Comparison of ENCODE assay signal across 8 mouse cellular contexts in genomic region chrX:57052848-57053173, GRCm38 (mm10). TPM values are rescaled to one million over a fixed set of nuclear protein-coding genes. Genes with fewer than 3 reads are reported as not detected.
DNase-seq lines count a peak whose midpoint lies in the region; ATAC-seq and TF ChIP-seq lines count a peak whose summit lies in the region.

No protein-coding gene starts in this region.

- dilution Hi-C loops in CH12.LX (cut with MboI; ENCODE audit: extremely low pct_ligation_motif_present, extremely low pct_unique_long_range_greater_than_20kb, low sequenced_read_pairs) = no loop called here

- H3K79me2 ChIP-seq in CH12.LX (replicated peaks; ENCODE audit: control insufficient read depth, extremely low read depth, insufficient read depth, poor library complexity, severe bottlenecking) = peaks cover 4% of the 10 kb centered on the region; the same call in 1 of the 2 replicates

- ATAC-seq in forebrain, embryonic 13.5 days = peak; percentile 78
- ATAC-seq in liver, embryonic 15.5 days (ENCODE audit: insufficient read depth) = peak; percentile 9; the same call in 1 of the 2 replicates

- peaks cover 0 to 16% of the 10 kb centered on the region in 2 experiments for H3K36me3 ChIP-seq in CH12.LX (replicated peaks in 1 of 2; ENCODE audit: control insufficient read depth in 1 of 2, insufficient read depth in 1 of 2, low read length in 1 of 2)
- H3K36me3 ChIP-seq in forebrain, embryonic 13.5 days (ENCODE audit: poor library complexity, severe bottlenecking) = peaks cover 10% of the 10 kb centered on the region; the same call in 1 of the 2 replicates
- peaks cover 10% of the 10 kb centered on the region for H3K36me3 ChIP-seq in liver, embryonic 15.5 days (replicated peaks)

- TF ChIP-seq EP300 in CH12.LX (IDR thresholded peaks at IDR 0.05; ENCODE audit: low read length) = no peak

- DNase-seq in gastrocnemius, adult 2 months = no peak
- no peak for DNase-seq in gastrocnemius, postnatal 36 days
- no peak for DNase-seq in CH12.LX (ENCODE audit: extremely low read depth)
- DNase-seq in adrenal gland, adult 2 months = no peak
- DNase-seq in layer of hippocampus, adult 9-10 months (ENCODE audit: low spot score) = no peak
- no peak for DNase-seq in urinary bladder, adult 2 months (ENCODE audit: low spot score)

- H3K4me2 ChIP-seq in CH12.LX (ENCODE audit: insufficient read depth, low read depth, poor library complexity, severe bottlenecking) = peak overlapping the region; percentile 78
- H3K4me2 ChIP-seq in forebrain, embryonic 13.5 days = peak overlapping the region; percentile 51
- peak overlapping the region; percentile 73 for H3K4me2 ChIP-seq in liver, embryonic 15.5 days

- H3K9ac ChIP-seq in CH12.LX (ENCODE audit: insufficient read depth, low read depth) = peak overlapping the region; percentile 84; the same call in 1 of the 2 replicates
- peak overlapping the region; percentile 68; the same call in 1 of the 2 replicates for H3K9ac ChIP-seq in forebrain, embryonic 13.5 days
- H3K9ac ChIP-seq in liver, embryonic 15.5 days = 0 out of 2 replicates have a peak overlapping the region, but pooled peaks have one; percentile 18

- no peak for TF ChIP-seq POLR2A in CH12.LX (IDR thresholded peaks at IDR 0.05; ENCODE audit: low read depth, low read length)

- no peaks in the 10 kb centered on the region for H3K9me3 ChIP-seq in CH12.LX (replicated peaks; ENCODE audit: low read length)
- no peaks in the 10 kb centered on the region for H3K9me3 ChIP-seq in forebrain, embryonic 13.5 days (replicated peaks)
- H3K9me3 ChIP-seq in liver, embryonic 15.5 days (replicated peaks) = no peaks in the 10 kb centered on the region

- peak overlapping the region; percentile 97 for H3K27ac ChIP-seq in gastrocnemius, adult 2 months
- H3K27ac ChIP-seq in CH12.LX (ENCODE audit: insufficient read depth, low read depth) = peak overlapping the region; percentile 82; the same call in 1 of the 2 replicates
- H3K27ac ChIP-seq in forebrain, embryonic 13.5 days = peak overlapping the region; percentile 94
- H3K27ac ChIP-seq in liver, embryonic 15.5 days (replicated peaks) = 0 out of 2 replicates have a peak overlapping the region, but pooled peaks have one; percentile 85

- intact Hi-C loops in gastrocnemius, adult 2 months (cut with DNase I) = loop anchor here (5.0 kb wide), 1 partner anchor 339 kb away; the partner anchor contains the start of gene Rbmx
- intact Hi-C loops in gastrocnemius, postnatal 36 days (cut with DNase I) = no loop called here

- no peak for TF ChIP-seq CTCF in gastrocnemius, adult 2 months (IDR thresholded peaks at IDR 0.05)
- TF ChIP-seq CTCF in CH12.LX (conservative IDR thresholded peaks at IDR 0.05 in 1 of 2, IDR thresholded peaks at IDR 0.05 in 1 of 2; ENCODE audit: low read depth in 2 of 2, low read length in 2 of 2) = no peak

- in situ Hi-C loops in CH12.LX (cut with MboI; ENCODE audit: low pct_ligation_motif_present, low pct_unique_long_range_greater_than_20kb, low sequenced_read_pairs) = no loop called here

- no peaks in the 10 kb centered on the region for H3K27me3 ChIP-seq in CH12.LX (replicated peaks)
- no peaks in the 10 kb centered on the region for H3K27me3 ChIP-seq in forebrain, embryonic 13.5 days
- no peaks in the 10 kb centered on the region for H3K27me3 ChIP-seq in liver, embryonic 15.5 days

- H3K4me3 ChIP-seq in gastrocnemius, adult 2 months = peak overlapping the region; percentile 86
- peak overlapping the region; percentile 64 to 88 (median 70) for H3K4me3 ChIP-seq in CH12.LX (replicated peaks in 1 of 3; ENCODE audit: low read depth in 2 of 3, low read length in 2 of 3, poor library complexity in 1 of 3)
- peak overlapping the region; percentile 55 for H3K4me3 ChIP-seq in forebrain, embryonic 13.5 days
- peak overlapping the region; percentile 75 for H3K4me3 ChIP-seq in liver, embryonic 15.5 days (replicated peaks)

- TF ChIP-seq RAD21 in CH12.LX (IDR thresholded peaks at IDR 0.05; ENCODE audit: low read depth, low read length) = no peak

- no peaks in the 10 kb centered on the region for H3K4me1 ChIP-seq in CH12.LX (ENCODE audit: control insufficient read depth in 1 of 2, insufficient read depth in 2 of 2)
- H3K4me1 ChIP-seq in forebrain, embryonic 13.5 days = 0 out of 2 replicates have a peak, but pooled peaks cover 7% of the 10 kb centered on the region
- peaks cover 4% of the 10 kb centered on the region; the same call in 1 of the 2 replicates for H3K4me1 ChIP-seq in liver, embryonic 15.5 days (replicated peaks)

- 9% methylated on average over 4 of the region's 4 CpGs for WGBS in forebrain, embryonic 13.5 days
- 18% methylated on average over 4 of the region's 4 CpGs for WGBS in liver, embryonic 15.5 days (ENCODE audit: insufficient replicate concordance)

TF ChIP-seq in CH12.LX, 34 proteins besides CTCF, POLR2A, EP300 and RAD21:
- TF ChIP-seq UBTF (IDR thresholded peaks at IDR 0.05; ENCODE audit: low read depth, low read length) (no peak), POLR2AphosphoS2 (IDR thresholded peaks at IDR 0.05; ENCODE audit: low read depth, low read length) (no peak), BHLHE40 (IDR thresholded peaks at IDR 0.05; ENCODE audit: low read depth, low read length) (no peak), ELF1 (IDR thresholded peaks at IDR 0.05; ENCODE audit: low read depth, low read length) (0 out of 2 replicates have a peak, but pooled peaks have one; percentile 7), MAFK (IDR thresholded peaks at IDR 0.05; ENCODE audit: insufficient replicate concordance, low read length) (no peak), ZMIZ1 (IDR thresholded peaks at IDR 0.05; ENCODE audit: low read depth, low read length) (no peak), TCF12 (IDR thresholded peaks at IDR 0.05; ENCODE audit: low read depth, low read length) (no peak), HCFC1 (IDR thresholded peaks at IDR 0.05; ENCODE audit: low read depth, low read length) (no peak), SMC3 (IDR thresholded peaks at IDR 0.05; ENCODE audit: low read depth, low read length) (no peak)

RNA-seq across cellular contexts. Expression of gene Htatsf1, which starts 0.6 kb away (rescaled TPM):
- 10 to 100 TPM; 88.7 to 90.4 TPM for total RNA-seq in gastrocnemius, adult 2 months (2021)
- 10 to 100 TPM; 69.2 to 77.3 TPM for total RNA-seq in gastrocnemius, postnatal 36 days (2021)
- total RNA-seq in CH12.LX (2012; rRNA removed) = 22.4 and 25.8 TPM in 2 replicates
- total RNA-seq in CH12.LX (2014; rRNA removed) = 22.6 and 24.5 TPM in 2 replicates
- polyA plus RNA-seq in CH12.LX (2012; ENCODE audit: insufficient read length, low read depth) = 45.5 and 51.3 TPM in 2 replicates
- polyA plus RNA-seq in forebrain, embryonic 13.5 days (2015; fragmentation: Nextera tagmentation; extraction: Ambion mirVana) = 90.9 and 94.9 TPM in 2 replicates
- polyA plus RNA-seq in liver, embryonic 15.5 days (2015; fragmentation: Nextera tagmentation; extraction: Ambion mirVana) = 21.2 and 21.4 TPM in 2 replicates
- total RNA-seq in adrenal gland, adult 2 months (2021) = 10 to 100 TPM; 35.5 to 46.9 TPM
- polyA plus RNA-seq in adrenal gland, adult 2 months (2012; rRNA removed) = 44.1 and 46.9 TPM in 2 replicates
- 23.9 and 30.7 TPM in 2 replicates for polyA plus RNA-seq in urinary bladder, adult 2 months (2012; rRNA removed)

RNA-seq across cellular contexts. Expression of gene Brs3, which starts 9.9 kb away (rescaled TPM):
- not detected for total RNA-seq in gastrocnemius, adult 2 months (2021)
- not detected for total RNA-seq in gastrocnemius, postnatal 36 days (2021)
- total RNA-seq in CH12.LX (2012; rRNA removed) = not detected in 2 replicates
- total RNA-seq in CH12.LX (2014; rRNA removed) = not detected in 2 replicates
- polyA plus RNA-seq in CH12.LX (2012; ENCODE audit: insufficient read length, low read depth) = not detected in 2 replicates
- polyA plus RNA-seq in forebrain, embryonic 13.5 days (2015; fragmentation: Nextera tagmentation; extraction: Ambion mirVana) = 0.14 TPM in 1 of 2 replicates, not detected in the other
- not detected in 2 replicates for polyA plus RNA-seq in liver, embryonic 15.5 days (2015; fragmentation: Nextera tagmentation; extraction: Ambion mirVana)
- not detected for total RNA-seq in adrenal gland, adult 2 months (2021)
- polyA plus RNA-seq in adrenal gland, adult 2 months (2012; rRNA removed) = not detected in 2 replicates
- polyA plus RNA-seq in urinary bladder, adult 2 months (2012; rRNA removed) = not detected in 2 replicates

RNA-seq across cellular contexts. Expression of gene Vgll1, which starts 35.1 kb away (rescaled TPM):
- not detected for total RNA-seq in gastrocnemius, adult 2 months (2021)
- not detected for total RNA-seq in gastrocnemius, postnatal 36 days (2021)
- total RNA-seq in CH12.LX (2012; rRNA removed) (0.17 TPM in 1 of 2 replicates, not detected in the other), CH12.LX (2014; rRNA removed) (0.53 and 0.97 TPM in 2 replicates)
- polyA plus RNA-seq in CH12.LX (2012; ENCODE audit: insufficient read length, low read depth) = not detected in 2 replicates
- not detected in 2 replicates for polyA plus RNA-seq in forebrain, embryonic 13.5 days (2015; fragmentation: Nextera tagmentation; extraction: Ambion mirVana)
- not detected in 2 replicates for polyA plus RNA-seq in liver, embryonic 15.5 days (2015; fragmentation: Nextera tagmentation; extraction: Ambion mirVana)
- not detected for total RNA-seq in adrenal gland, adult 2 months (2021)
- not detected in 2 replicates for polyA plus RNA-seq in adrenal gland, adult 2 months (2012; rRNA removed)
- polyA plus RNA-seq in urinary bladder, adult 2 months (2012; rRNA removed) = 0.37 TPM in 2 replicates

Comparison
In these comparisons a context has a peak if more than half of its experiments do, and no peak if none do; other contexts are left out.
1. H3K9ac ChIP-seq: peak in every context shown above with its lines; median percentile 84 in CH12.LX; 68 in forebrain, embryonic 13.5 days; 18 in liver, embryonic 15.5 days.